Mouse (Mus musculus): Measurements from ENCODE around the gene Gpt2. TPM values are rescaled to one million over a fixed set of nuclear protein-coding genes. Genes with fewer than 3 reads are reported as not detected.

The Gpt2 gene
- total and polyA plus RNA-seq, 3 experiments = 29.7 to 50.0 (median 37.8) TPM

DNA sequence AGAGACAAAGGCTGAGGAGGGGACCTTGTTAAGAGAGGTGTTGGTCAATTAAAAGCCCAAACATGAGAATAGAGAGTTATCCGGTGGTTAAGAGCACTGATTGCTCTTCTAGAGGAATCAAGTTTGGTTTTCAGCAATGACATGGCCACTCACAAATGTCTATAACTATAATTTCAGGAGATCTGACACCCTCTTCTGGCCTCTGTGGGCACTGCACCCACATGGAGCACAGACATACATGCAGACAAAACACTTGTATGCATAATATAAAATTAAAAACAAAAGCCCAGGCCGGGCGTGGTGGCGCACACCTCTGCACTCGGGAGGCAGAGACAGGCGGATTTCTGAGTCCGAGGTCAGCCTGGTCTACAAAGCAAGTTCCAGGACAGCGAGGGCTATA lies 2.8 kb upstream of the Gpt2 start:
- peaks cover 0 to 2% of the 10 kb centered on the region in 2 experiments for H3K36me3 ChIP-seq (replicated peaks in 1 of 2; ENCODE audit: control insufficient read depth in 1 of 2, insufficient read depth in 1 of 2, low read length in 1 of 2)
- no peak overlapping the region for H3K4me2 ChIP-seq (ENCODE audit: insufficient read depth, low read depth, poor library complexity, severe bottlenecking)
- no peak overlapping the region for H3K9ac ChIP-seq (ENCODE audit: insufficient read depth, low read depth)
- no peak for DNase-seq (ENCODE audit: extremely low read depth)
- no peak overlapping the region for H3K27ac ChIP-seq (ENCODE audit: insufficient read depth, low read depth)
- H3K4me1 ChIP-seq (ENCODE audit: control insufficient read depth in 1 of 2, insufficient read depth in 2 of 2) = peaks cover 2 to 12% of the 10 kb centered on the region in 2 experiments; a peak in 3 of 4 replicates
- dilution Hi-C loops (cut with MboI; ENCODE audit: extremely low pct_ligation_motif_present, extremely low pct_unique_long_range_greater_than_20kb, low sequenced_read_pairs) (no loop called here), in situ Hi-C loops (cut with MboI; ENCODE audit: low pct_ligation_motif_present, low pct_unique_long_range_greater_than_20kb, low sequenced_read_pairs) (no loop called here)
- H3K4me3 ChIP-seq (replicated peaks in 1 of 3; ENCODE audit: low read depth in 2 of 3, low read length in 2 of 3, poor library complexity in 1 of 3) = no peak overlapping the region
- peaks cover 3% of the 10 kb centered on the region; the same call in 1 of the 2 replicates for H3K79me2 ChIP-seq (replicated peaks; ENCODE audit: control insufficient read depth, extremely low read depth, insufficient read depth, poor library complexity, severe bottlenecking)
- peaks cover 3% of the 10 kb centered on the region for H3K9me3 ChIP-seq (replicated peaks; ENCODE audit: low read length)
- no peak for TF ChIP-seq RCOR1 (conservative IDR thresholded peaks at IDR 0.05; ENCODE audit: low read depth, low read length)
- TF ChIP-seq CTCF (conservative IDR thresholded peaks at IDR 0.05 in 1 of 2, IDR thresholded peaks at IDR 0.05 in 1 of 2; ENCODE audit: low read depth in 2 of 2, low read length in 2 of 2) = peak in 1 of 2 experiments; percentile 11; a peak in 1 of 4 replicates
- TF ChIP-seq CHD2 (IDR thresholded peaks at IDR 0.05; ENCODE audit: low read length) = no peak
- no peak for TF ChIP-seq TBP (conservative IDR thresholded peaks at IDR 0.05; ENCODE audit: low read depth, low read length)
- no peaks in the 10 kb centered on the region for H3K27me3 ChIP-seq (replicated peaks)

DNA sequence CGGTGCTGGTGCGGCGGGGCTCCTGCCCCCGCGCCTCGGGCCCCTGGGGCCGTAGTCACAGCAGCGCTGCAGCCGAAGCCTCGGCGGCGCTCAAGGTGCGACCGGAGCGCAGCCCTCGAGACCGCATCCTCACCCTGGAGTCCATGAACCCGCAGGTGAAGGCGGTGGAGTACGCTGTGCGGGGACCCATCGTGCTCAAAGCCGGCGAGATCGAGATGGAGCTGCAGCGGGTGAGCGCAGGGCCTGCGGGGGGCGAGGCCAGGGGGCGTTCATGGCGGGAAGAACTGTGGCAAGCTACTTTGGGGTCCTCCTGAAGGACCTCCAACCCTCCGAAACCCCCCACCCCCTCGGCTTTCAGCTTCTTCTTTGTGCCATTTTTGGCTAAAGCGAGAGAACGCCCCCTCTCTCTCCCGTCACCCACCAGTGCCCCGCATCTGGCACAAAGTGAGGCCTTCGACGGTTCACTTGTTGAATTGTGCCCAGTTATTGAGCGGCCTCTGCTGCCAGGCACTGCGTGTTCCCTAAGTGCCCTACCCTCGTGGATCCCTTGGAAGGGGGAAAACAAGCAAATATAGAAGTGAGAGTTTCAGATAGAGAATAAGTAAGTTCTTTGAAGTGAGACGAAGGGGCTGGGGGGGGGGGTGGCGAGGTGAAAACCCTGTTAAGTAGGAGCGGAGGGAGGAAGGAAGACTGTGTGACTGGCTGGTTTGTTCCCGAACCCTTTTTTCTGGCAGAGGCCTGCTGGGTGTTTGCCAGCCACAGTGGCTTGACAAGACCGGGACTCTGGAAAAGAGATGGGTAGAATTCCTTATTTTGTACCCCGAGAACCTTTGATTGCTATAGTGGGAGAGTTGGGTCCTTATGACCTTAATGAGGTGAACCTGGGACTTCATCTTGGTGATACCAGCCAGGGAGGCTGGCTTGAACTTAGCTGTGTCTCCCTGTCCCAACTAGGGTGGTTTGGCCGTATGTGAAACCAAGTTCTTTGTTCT lies 860 bp downstream of the Gpt2 start:
- DNase-seq (ENCODE audit: extremely low read depth) = peak; percentile 34
- peak overlapping the region; percentile 94 to 97 (median 95) for H3K4me3 ChIP-seq (replicated peaks in 1 of 3; ENCODE audit: low read depth in 2 of 3, low read length in 2 of 3, poor library complexity in 1 of 3)
- peaks cover 7 to 30% of the 10 kb centered on the region in 2 experiments for H3K36me3 ChIP-seq (replicated peaks in 1 of 2; ENCODE audit: control insufficient read depth in 1 of 2, insufficient read depth in 1 of 2, low read length in 1 of 2)
- no peaks in the 10 kb centered on the region for H3K9me3 ChIP-seq (replicated peaks; ENCODE audit: low read length)
- H3K9ac ChIP-seq (ENCODE audit: insufficient read depth, low read depth) = peak overlapping the region; percentile 65
- H3K27ac ChIP-seq (ENCODE audit: insufficient read depth, low read depth) = no peak overlapping the region
- peaks cover 2 to 22% of the 10 kb centered on the region in 2 experiments; a peak in 3 of 4 replicates for H3K4me1 ChIP-seq (ENCODE audit: control insufficient read depth in 1 of 2, insufficient read depth in 2 of 2)
- no peak for TF ChIP-seq MAX (IDR thresholded peaks at IDR 0.05; ENCODE audit: low read length)
- TF ChIP-seq E2F4 (IDR thresholded peaks at IDR 0.05; ENCODE audit: insufficient replicate concordance, low read depth, low read length) = no peak
- TF ChIP-seq RAD21 (IDR thresholded peaks at IDR 0.05; ENCODE audit: low read depth, low read length) = no peak
- TF ChIP-seq SMC3 (IDR thresholded peaks at IDR 0.05; ENCODE audit: low read depth, low read length) = no peak
- TF ChIP-seq TBP (conservative IDR thresholded peaks at IDR 0.05; ENCODE audit: low read depth, low read length) = no peak
- TF ChIP-seq PAX5 (IDR thresholded peaks at IDR 0.05; ENCODE audit: low read length) = no peak
- TF ChIP-seq UBTF (IDR thresholded peaks at IDR 0.05; ENCODE audit: low read depth, low read length) = peak; percentile 76; the same call in 1 of the 2 replicates
- H3K4me2 ChIP-seq (ENCODE audit: insufficient read depth, low read depth, poor library complexity, severe bottlenecking) = peak overlapping the region; percentile 52
- in situ Hi-C loops (cut with MboI; ENCODE audit: low pct_ligation_motif_present, low pct_unique_long_range_greater_than_20kb, low sequenced_read_pairs) (no loop called here), dilution Hi-C loops (cut with MboI; ENCODE audit: extremely low pct_ligation_motif_present, extremely low pct_unique_long_range_greater_than_20kb, low sequenced_read_pairs) (no loop called here)
- H3K27me3 ChIP-seq (replicated peaks) = no peaks in the 10 kb centered on the region
- H3K79me2 ChIP-seq (replicated peaks; ENCODE audit: control insufficient read depth, extremely low read depth, insufficient read depth, poor library complexity, severe bottlenecking) = peaks cover 5% of the 10 kb centered on the region; the same call in 1 of the 2 replicates

DNA sequence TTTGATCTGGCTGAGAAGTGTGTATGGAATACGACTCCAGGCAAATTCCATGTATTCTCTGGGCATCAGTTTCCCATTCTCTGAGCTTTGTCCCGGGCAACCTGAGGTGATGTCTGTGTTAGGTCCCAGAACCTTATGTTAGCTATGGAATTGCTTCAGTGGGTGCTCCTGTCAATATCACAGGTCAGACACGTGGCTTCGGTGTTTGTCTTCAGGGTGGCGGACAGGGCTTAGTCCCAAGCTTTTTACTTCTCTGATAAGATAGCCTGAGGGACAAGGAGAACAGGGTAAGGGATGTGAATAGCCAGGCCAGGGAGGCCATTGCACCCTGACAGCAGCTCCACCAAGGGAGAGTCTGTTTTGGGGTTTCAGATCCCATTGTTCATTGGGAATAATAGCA lies 3.7 kb downstream of the Gpt2 start:
- DNase-seq (ENCODE audit: extremely low read depth) = no peak
- in situ Hi-C loops (cut with MboI; ENCODE audit: low pct_ligation_motif_present, low pct_unique_long_range_greater_than_20kb, low sequenced_read_pairs) (no loop called here), dilution Hi-C loops (cut with MboI; ENCODE audit: extremely low pct_ligation_motif_present, extremely low pct_unique_long_range_greater_than_20kb, low sequenced_read_pairs) (no loop called here)
- no peaks in the 10 kb centered on the region for H3K27me3 ChIP-seq (replicated peaks)
- H3K4me3 ChIP-seq (replicated peaks in 1 of 3; ENCODE audit: low read depth in 2 of 3, low read length in 2 of 3, poor library complexity in 1 of 3) = no peak overlapping the region
- H3K27ac ChIP-seq (ENCODE audit: insufficient read depth, low read depth) = no peak overlapping the region
- peaks cover 2 to 42% of the 10 kb centered on the region in 2 experiments; a peak in 3 of 4 replicates for H3K4me1 ChIP-seq (ENCODE audit: control insufficient read depth in 1 of 2, insufficient read depth in 2 of 2)
- H3K79me2 ChIP-seq (replicated peaks; ENCODE audit: control insufficient read depth, extremely low read depth, insufficient read depth, poor library complexity, severe bottlenecking) = peaks cover 5% of the 10 kb centered on the region; the same call in 1 of the 2 replicates
- H3K4me2 ChIP-seq (ENCODE audit: insufficient read depth, low read depth, poor library complexity, severe bottlenecking) = no peak overlapping the region
- no peak overlapping the region for H3K9ac ChIP-seq (ENCODE audit: insufficient read depth, low read depth)
- TF ChIP-seq USF1 (IDR thresholded peaks at IDR 0.05; ENCODE audit: low read depth, low read length) (no peak), MXI1 (IDR thresholded peaks at IDR 0.05; ENCODE audit: low read depth, low read length) (no peak), USF2 (conservative IDR thresholded peaks at IDR 0.05; ENCODE audit: low read depth, low read length) (no peak), KAT2A (IDR thresholded peaks at IDR 0.05; ENCODE audit: insufficient replicate concordance, low read length) (no peak), ZKSCAN1 (IDR thresholded peaks at IDR 0.05; ENCODE audit: borderline replicate concordance, low read depth, low read length) (no peak), JUN (IDR thresholded peaks at IDR 0.05; ENCODE audit: insufficient read depth, low read depth, low read length) (no peak)
- H3K36me3 ChIP-seq (replicated peaks in 1 of 2; ENCODE audit: control insufficient read depth in 1 of 2, insufficient read depth in 1 of 2, low read length in 1 of 2) = peaks cover 19 to 54% of the 10 kb centered on the region in 2 experiments
- H3K9me3 ChIP-seq (replicated peaks; ENCODE audit: low read length) = no peaks in the 10 kb centered on the region

Measured in CH12.LX (cell line).